Mouse (Mus musculus): ENCODE data around the gene Lsp1. TPM values are rescaled to one million over a fixed set of nuclear protein-coding genes. Genes with fewer than 3 reads are reported as not detected.

Lsp1 gene
- polyA plus RNA-seq, 1 experiment, result 77.5 TPM

DNA sequence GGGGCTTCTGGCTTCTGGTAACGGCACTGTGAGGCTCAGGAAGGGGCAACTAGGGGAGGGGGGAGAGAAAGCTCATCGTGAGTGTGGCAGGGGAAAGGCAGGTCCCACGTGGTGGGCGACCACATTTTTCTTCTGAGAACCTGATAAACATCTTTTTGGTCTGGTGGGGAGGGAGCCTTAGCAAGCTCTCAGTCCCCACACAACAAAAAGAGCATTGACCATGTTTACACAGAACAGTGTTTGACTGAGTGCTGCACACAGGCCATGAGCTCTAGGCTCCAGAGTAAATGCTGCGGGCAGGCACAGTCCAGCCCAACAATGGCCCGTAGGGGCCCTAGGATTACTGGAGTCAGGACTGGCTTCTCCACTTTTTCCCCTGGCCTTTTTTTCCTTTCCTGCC lies 78.2 kb downstream of the Lsp1 start:
- no peak for DNase-seq (ENCODE audit: low read depth)

DNA sequence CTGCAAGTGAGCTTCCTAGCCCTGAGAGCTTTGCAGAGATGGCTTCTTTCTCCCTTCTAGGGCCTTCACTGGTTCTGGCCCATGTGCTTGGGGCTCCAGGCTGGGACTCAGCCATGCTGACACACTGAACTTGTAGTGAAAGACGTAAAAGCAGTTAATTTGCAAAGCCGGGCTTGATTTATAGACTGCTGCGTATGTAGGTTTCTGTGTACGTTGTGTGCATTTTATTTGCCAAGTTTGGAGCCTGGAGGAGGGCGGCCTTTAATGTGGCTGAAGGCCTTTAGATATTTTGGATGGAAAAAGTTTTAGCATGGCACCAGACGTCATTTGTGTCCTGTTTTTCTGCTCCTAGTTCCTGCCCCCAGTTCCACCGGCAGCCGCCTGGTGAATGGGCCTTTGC lies 79.2 kb downstream of the Lsp1 start:
- DNase-seq (ENCODE audit: low read depth), result no peak

DNA sequence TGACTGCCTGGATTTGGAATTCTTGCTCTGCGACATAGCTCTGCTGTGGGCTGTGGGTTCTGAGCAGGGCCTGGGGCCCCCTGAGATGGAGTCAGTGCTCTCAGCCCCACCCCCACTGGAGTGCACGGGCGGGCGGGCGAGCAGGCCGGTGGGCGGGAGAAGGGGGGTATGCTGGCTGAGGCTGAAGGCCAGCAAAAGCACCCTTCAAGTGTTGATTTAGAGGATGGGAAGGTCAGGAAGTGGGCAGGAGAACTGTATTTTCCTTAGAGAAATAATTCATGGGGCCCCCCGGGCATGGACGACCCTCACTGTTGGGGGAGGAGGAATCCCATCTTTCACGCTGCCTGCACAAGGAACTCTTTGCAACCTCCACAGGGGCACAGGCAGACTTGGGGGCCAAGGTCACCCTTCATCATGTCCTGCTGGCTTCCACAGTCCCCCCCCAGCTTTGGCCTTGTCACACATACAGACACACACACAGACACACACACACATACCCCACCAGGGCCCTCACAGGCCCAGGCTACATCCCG lies 82.2 kb downstream of the Lsp1 start:
- no peak for DNase-seq (ENCODE audit: low read depth)

Other genes with a start within 250 kb of the Lsp1 start
- not detected in 2 replicates for gene Gm7579, start 248.9 kb upstream of the Lsp1 start, polyA plus RNA-seq (2012; rRNA removed)
- not detected in 2 replicates for gene Krtap5-5, start 230.8 kb upstream of the Lsp1 start, polyA plus RNA-seq (2012; rRNA removed)
- not detected in 2 replicates for gene Gm40460, start 219.7 kb upstream of the Lsp1 start, polyA plus RNA-seq (2012; rRNA removed)
- not detected in 2 replicates for gene Gm2431, start 202.5 kb upstream of the Lsp1 start, polyA plus RNA-seq (2012; rRNA removed)
- gene Gm4559, start 186.4 kb upstream of the Lsp1 start, polyA plus RNA-seq (2012; rRNA removed), result not detected in 2 replicates
- gene Krtap5-1, start 163.7 kb upstream of the Lsp1 start, polyA plus RNA-seq (2012; rRNA removed), result not detected in 2 replicates
- gene Krtap5-4, start 157.3 kb upstream of the Lsp1 start, polyA plus RNA-seq (2012; rRNA removed), result not detected in 2 replicates
- gene Ifitm10, start 87.1 kb upstream of the Lsp1 start, polyA plus RNA-seq (2012; rRNA removed), result 4.5 and 5.4 TPM in 2 replicates
- gene Gm49369, start 78.1 kb upstream of the Lsp1 start, polyA plus RNA-seq (2012; rRNA removed), result 0.74 and 1.0 TPM in 2 replicates
- 1,099 and 1,739 TPM in 2 replicates for gene Ctsd, start 72.8 kb upstream of the Lsp1 start, polyA plus RNA-seq (2012; rRNA removed)
- 0.50 and 0.75 TPM in 2 replicates for gene Syt8, start 26.0 kb upstream of the Lsp1 start, polyA plus RNA-seq (2012; rRNA removed)
- 2.0 and 7.1 TPM in 2 replicates for gene Tnni2, start 19.0 kb upstream of the Lsp1 start, polyA plus RNA-seq (2012; rRNA removed)
- 0.65 and 2.2 TPM in 2 replicates for gene Tnnt3, start 38.0 kb downstream of the Lsp1 start, polyA plus RNA-seq (2012; rRNA removed)
- 14.0 and 14.4 TPM in 2 replicates for gene Mrpl23, start 71.9 kb downstream of the Lsp1 start, polyA plus RNA-seq (2012; rRNA removed)
- 18.3 and 25.2 TPM in 2 replicates for gene Igf2, start 206.0 kb downstream of the Lsp1 start, polyA plus RNA-seq (2012; rRNA removed)
- gene Gm49394, start 209.1 kb downstream of the Lsp1 start, polyA plus RNA-seq (2012; rRNA removed), result not detected in 2 replicates